Mouse (Mus musculus) brown adipose tissue, adult 24 weeks (tissue): Measurements from ENCODE around the gene Eva1a. TPM values are rescaled to one million over a fixed set of nuclear protein-coding genes. Genes with fewer than 3 reads are reported as not detected.

Source experiments
- H3K27ac ChIP-seq: fragments of 200-500 bp; replicated peaks from 2 replicates; pipeline ENCODE4 v1.5.1; 2012; ENCODE audit warnings: low read depth, mild to moderate bottlenecking, low read length
- H3K4me1 ChIP-seq: fragments of 200-500 bp; 2 replicates; pipeline ENCODE4 v1.6.1; 2012; ENCODE audit warnings: low read length, mixed read lengths; ENCODE audit not compliant: control insufficient read depth, insufficient read depth, insufficient read length
- H3K4me3 ChIP-seq: fragments of 200-500 bp; 2 replicates; pipeline ENCODE4 v1.5.1; 2012; ENCODE audit warnings: low read depth, mild to moderate bottlenecking, low read length, moderate library complexity; ENCODE audit not compliant: insufficient read depth
- polyA plus RNA-seq: library from polyadenylated mRNA; stranded (reverse); fragments of >200 nt; gene quantifications from 2 replicates; pipeline ENCODE4 v1.2.4, GENCODE M21; 2012; ENCODE audit not compliant: missing spikeins, insufficient read depth, insufficient read length

The Eva1a gene
- 0.83 and 2.1 TPM in 2 replicates for polyA plus RNA-seq

DNA sequence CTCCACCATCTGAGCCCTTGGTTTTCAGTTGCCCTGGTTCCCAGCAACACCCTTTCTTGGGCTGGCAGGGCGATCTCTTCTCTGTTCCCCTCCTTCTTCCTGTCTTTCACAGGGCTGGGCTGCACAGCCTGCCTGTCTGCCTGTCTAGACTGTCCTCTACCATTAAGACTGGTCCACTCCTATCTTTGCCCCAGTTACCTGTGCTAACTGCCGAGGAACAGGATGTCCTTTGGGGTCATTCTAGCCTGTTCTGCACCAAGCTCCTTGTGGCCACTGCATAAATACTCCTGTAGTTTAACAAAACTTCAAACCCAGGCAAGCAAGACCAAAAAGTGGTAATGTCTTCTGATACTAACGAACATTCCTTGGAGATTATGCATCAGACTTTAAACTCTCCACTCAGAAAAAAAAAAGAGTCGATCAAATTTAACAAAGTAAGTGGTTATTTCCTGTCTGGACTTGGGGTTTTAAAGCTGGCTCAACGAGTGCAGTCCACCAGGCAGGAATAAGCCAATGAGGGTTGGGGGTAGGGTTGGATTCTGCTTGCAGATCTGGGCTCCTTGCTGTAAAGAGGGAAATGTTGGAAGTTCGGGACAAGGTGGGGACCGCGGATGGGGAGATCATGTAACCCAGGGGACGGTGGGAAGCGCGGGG is at the start of gene Eva1a:
Gene Eva1a (plus strand): TSS at position 210 of the 654 bp plus-strand sequence.
- Histone ChIP-seq H3K4me1 (peaks cover 3% of the 10 kb centered on the region; the same call in 1 of the 2 replicates), H3K4me3 (peak within 1 kb of the TSS; percentile 85), H3K27ac (peak within 1 kb of the TSS; percentile 76)

DNA sequence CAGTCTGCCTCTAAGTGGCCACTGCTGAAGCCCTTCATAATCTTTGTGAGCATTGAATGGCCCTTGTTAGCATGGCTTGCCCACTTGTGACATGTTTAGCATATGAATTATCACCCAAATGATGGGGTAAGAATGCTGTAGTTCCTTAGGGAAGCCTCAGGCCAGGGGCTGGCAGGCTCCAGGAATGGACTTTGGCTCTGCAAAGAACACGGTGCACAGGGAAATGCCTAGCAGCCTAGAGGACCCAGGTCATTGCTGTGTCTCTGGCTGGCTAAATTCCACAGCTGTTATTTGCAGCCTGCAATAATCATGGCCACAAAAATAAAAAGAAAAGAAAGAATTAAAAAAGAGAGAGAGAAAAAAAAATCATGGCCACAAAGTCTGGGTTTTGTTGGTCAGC is 28.5 kb upstream of the Eva1a start:
- Histone ChIP-seq H3K27ac (no peak overlapping the region), H3K4me1 (no peaks in the 10 kb centered on the region)

DNA sequence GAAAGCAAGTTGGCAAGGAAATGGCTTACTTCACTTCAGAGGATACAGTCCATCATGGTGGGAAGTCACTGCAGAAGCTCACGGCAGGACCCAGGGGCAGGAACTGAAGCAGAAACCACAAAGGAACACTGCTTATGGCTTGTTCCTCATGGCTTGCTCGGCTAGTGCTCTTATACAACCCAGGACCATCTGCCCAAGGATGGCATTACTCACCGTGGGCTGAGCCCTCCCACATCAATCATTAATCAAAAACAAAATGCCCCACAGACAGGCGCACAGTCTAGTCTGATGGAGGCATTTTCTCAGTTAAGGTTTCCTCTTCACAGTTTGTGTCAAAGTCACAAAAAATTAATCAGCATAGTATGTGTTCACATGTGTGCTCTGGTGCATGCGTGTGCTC is 19.8 kb upstream of the Eva1a start:
- no peak overlapping the region for H3K27ac ChIP-seq
- no peaks in the 10 kb centered on the region for H3K4me1 ChIP-seq
- no peak overlapping the region for H3K4me3 ChIP-seq

More for the DNA sequence above, 28.5 kb upstream of the Eva1a start:
- no peak overlapping the region for H3K4me3 ChIP-seq

DNA sequence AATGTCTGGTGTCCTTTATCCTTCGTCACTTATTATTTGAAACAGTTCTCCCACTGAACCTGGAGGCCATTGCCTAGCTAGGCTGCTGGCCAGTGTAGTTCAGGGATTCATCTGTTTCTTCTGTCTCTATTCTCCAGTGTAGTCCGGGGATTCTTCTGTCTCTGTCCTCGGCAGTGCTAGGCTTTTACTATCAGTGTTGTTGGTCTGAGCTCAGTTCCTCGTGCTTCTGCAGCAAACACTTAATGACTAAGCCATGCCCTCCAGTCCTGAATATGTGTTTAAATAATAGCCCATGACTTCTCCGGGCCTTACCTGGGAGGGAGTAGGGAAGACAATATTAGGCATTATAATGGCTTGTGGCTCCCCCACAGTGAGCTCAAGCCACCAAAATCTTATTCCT is 19.3 kb upstream of the Eva1a start:
- Histone ChIP-seq H3K4me3 (no peak overlapping the region), H3K27ac (no peak overlapping the region), H3K4me1 (no peaks in the 10 kb centered on the region)

DNA sequence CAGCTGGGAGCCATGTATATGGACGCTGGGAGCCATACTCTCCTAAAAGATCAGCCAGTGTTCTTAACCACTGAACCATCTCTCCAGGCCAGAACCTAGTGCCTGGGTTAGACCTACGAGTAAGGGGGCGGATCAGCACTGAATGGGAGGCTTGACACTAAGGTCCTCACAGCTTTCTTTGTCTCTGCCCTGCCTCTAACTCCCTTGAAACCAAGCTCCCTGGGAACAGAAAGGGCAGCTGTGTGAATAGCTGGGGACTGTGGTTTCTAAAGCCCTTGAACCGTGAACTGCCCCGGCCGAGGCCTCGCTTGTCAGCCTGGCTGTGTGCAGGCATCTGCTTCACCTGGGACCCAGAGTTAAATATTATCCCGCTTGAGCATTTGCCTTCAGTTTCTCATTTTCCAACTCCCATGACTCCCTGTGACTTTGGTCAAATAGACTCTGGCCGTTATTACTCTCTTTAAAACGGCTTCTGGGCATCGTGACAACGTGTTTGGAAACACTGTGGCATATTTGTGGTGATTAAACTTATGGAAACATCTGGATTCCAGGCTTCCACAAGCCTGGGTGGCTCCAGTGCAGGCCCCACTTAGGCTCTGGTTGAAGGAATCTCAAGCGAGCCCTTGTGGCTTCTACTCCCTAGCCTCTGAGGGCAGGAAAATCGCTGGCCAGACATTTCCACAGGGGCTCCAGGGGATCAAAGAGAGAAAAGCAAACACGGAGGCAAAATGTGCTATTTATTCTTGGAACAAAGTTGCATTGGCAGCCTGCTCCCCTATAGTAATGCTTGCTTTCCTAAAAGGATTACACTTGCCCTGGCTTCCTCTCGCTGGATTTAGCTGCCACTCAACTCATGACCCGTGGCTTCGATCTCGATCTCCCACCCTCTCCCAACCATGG is 11.0 kb upstream of the Eva1a start:
- no peaks in the 10 kb centered on the region for H3K4me1 ChIP-seq
- H3K27ac ChIP-seq, result no peak overlapping the region

DNA sequence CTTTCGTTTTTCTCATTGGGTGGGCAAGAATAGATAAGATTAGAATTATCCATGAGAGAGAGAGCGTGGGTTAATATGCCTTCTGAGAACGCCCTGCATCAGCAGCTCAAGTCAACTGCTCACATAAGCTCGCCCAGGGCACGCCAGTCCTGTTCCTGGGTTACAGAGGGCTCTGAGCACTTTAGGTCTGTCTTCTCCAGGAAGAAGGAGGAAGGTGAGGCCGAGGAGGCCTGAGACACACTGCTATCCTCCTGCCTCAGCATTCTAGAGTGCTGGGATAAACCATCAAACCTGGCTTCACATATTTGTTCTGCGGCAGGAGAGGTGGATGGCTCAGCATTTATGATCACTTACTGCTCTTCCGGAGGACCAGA is 10.3 kb upstream of the Eva1a start:
- no peak overlapping the region for H3K4me3 ChIP-seq
- no peak overlapping the region for H3K27ac ChIP-seq
- no peaks in the 10 kb centered on the region for H3K4me1 ChIP-seq

More for the DNA sequence above, 11.0 kb upstream of the Eva1a start:
- H3K4me3 ChIP-seq, result no peak overlapping the region

DNA sequence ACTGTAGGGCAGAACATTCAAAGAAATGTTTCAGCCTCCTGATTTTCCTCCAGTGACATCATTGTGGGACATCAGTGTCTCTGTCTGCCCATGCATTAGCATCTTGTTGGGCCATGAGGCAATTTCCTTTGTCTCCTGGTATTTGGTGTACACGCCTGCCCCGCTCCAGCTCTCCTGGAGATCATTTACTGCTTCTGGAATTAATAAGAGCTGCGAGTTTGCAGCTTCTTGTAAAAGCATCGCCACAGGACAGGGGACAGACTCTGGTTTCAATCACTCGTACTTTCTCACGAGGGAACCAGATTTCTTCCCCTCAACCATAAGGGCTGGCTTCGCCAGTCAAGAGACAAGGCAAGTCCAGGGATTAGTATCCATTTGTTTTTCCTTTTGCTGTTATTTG is 3.6 kb upstream of the Eva1a start:
- H3K4me1 ChIP-seq, result no peaks in the 10 kb centered on the region
- H3K27ac ChIP-seq, result no peak overlapping the region
- H3K4me3 ChIP-seq, result no peak overlapping the region

DNA sequence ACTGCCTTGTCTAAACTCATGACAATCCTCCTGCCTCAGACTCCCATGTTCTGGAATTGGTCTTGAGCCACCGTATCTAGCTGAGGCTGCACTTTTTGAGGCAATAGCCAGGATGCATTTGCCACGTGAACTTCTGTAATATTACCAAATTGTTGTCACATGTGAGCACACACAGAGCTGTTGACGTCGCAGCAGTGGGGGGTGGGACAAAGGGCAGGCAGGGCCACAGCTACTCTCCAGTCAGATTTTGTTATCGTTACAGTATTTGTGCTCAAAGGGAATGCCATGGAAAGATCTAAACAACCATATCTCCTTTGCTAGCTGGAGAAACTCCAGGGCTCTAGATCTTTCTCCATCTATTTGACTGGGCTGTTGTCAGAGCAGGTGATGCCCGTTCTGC is 1.6 kb upstream of the Eva1a start:
- no peaks in the 10 kb centered on the region for H3K4me1 ChIP-seq
- H3K27ac ChIP-seq, result no peak overlapping the region
- H3K4me3 ChIP-seq, result no peak overlapping the region

DNA sequence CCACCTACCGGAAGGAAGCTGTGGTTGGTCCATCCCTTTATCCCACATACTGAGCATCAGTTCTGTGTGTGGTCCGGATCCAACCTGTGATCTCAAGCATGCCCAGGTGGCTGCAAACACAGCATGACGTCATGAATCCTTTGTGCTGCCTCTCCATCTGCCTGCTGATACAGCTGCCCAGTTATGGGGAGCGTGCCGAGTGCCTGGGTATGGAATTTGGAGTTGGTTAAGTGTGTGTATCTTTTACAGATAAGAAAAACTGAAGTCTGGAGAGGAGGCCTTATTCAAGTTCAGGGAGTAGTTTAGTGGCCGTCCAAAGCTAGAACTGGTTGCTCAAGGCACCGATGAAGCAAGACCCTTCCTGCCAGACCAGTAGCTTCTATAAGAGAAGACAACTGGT is 875 bp upstream of the Eva1a start:
- H3K4me3 ChIP-seq, result no peak overlapping the region
- H3K27ac ChIP-seq, result no peak overlapping the region
- H3K4me1 ChIP-seq, result peaks cover 1% of the 10 kb centered on the region; the same call in 1 of the 2 replicates

DNA sequence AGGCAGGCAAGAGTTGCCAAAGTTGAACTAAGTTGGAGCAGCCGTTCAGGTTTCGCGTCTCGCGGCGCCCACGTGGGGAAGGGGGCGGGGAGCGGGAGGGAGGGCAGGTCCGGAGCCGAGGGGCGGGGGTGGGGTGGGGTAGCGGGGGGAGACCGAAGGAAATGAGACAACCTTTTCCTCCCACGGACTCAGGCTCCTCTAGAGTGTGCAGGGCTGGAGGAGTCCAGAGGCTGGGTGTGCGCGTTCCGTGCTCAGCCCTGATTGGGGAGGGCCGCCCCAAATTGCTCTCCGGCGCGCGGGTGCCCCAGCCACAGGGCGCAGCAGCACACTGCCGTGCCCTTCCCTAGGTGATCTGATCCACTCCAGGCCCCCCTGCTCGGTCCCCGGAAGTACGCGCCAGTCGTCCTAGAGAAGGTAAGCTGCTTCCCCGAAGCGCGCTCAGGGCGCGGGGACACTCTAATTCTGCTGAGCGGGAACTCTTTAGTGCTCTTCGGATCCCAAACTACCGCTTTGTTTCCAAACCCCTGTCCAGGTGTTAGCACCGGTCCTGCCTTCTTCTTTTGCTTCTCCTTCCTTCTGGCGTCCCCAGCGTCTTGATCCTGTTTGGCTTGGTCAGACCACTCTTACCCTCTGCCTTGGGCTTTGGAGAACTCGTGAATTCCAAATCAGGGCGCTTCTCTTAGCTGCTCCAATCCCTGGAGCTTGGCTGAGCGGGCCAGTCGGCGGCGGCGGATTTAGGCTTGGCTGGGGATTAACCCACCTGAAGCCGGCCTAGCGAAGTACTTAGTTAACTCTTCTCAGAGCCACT is 849 bp downstream of the Eva1a start:
- Histone ChIP-seq H3K27ac (peak overlapping the region; percentile 76), H3K4me3 (peak overlapping the region; percentile 85), H3K4me1 (peaks cover 3% of the 10 kb centered on the region; the same call in 1 of the 2 replicates)

DNA sequence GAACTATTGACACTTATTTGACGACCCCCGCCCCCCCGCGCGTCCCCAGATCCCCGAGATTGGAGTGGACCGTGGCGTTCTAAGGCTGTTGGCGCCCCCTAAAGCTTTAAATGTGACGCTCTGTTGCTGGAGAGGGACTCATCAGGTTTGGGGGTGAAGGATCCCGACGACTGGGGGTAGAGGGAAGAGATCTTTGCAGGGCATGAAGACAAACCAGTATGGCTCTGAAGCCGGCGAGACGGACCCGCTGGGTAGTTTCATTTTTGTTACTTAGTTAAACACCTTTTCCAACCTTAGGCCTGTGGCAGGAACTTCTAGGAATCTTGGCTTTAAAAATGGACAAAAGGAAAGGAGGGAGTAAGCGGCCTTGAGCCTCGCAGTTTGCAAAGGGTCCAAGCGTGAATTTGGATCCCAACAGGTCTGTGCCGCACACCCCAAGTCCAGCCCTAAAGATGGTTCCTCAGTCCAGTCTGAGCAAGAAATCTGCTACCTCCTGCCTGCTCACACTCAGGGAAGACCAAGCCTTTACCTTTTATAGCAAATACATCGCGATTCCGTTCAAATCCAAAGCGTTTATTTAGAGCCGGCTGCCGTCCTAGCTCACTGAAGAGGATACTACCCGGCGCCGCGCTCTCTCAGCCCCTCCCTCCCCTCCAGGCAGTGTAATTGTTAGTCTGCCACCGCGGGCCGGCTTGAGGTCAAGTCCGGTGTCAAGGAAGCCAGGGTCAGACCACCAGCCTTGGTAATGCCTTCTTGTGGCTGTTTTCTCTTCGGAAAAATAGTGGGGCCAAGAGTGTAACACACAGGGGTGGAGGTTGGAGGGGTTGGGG is 1.7 kb downstream of the Eva1a start:
- peaks cover 3% of the 10 kb centered on the region; the same call in 1 of the 2 replicates for H3K4me1 ChIP-seq
- peak overlapping the region; percentile 76 for H3K27ac ChIP-seq

DNA sequence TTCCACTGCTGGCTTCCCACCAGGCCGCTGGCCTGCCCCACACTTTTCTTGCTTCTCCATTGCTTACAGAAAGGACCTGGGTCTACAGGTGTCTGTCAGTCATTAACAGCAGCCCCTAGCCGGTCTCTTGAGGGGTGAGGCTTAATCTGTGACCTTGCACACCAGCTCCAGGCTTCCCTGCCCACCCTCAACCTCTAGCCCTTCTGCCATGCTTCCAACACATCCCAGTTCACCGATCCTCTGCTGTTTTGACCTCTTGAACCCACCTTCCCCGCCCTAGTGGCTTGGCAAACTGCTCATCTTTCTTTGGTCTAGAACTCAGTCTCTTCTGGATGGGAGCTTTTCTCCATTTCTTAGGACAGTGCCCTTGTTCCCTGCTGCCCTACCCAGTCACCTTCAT is 2.8 kb downstream of the Eva1a start:
- Histone ChIP-seq H3K27ac (no peak overlapping the region), H3K4me1 (peaks cover 3% of the 10 kb centered on the region; the same call in 1 of the 2 replicates), H3K4me3 (peak overlapping the region; percentile 7; the same call in 1 of the 2 replicates)

More for the DNA sequence above, 1.7 kb downstream of the Eva1a start:
- H3K4me3 ChIP-seq, result peak overlapping the region; percentile 85

DNA sequence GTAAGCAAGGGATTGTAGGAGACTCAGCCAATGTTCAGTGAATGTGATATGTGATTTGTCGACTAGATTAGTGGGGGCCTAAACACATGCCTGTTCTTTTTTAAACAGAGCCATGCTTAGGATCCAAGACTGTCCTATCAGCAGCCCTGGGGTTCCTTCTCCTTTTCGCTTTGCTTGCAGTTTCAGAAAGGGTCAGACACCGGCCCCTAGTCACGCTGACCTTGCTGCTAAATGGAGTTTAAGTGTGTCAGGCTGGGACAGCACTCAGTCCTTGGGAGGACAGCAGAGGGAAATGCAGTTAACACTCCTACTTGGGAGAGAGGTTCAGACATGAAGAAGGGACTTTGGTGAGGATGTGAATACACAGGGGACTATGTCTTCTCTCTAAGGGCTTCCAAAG is 3.7 kb downstream of the Eva1a start:
- Histone ChIP-seq H3K4me1 (peaks cover 3% of the 10 kb centered on the region; the same call in 1 of the 2 replicates), H3K27ac (no peak overlapping the region), H3K4me3 (no peak overlapping the region)

DNA sequence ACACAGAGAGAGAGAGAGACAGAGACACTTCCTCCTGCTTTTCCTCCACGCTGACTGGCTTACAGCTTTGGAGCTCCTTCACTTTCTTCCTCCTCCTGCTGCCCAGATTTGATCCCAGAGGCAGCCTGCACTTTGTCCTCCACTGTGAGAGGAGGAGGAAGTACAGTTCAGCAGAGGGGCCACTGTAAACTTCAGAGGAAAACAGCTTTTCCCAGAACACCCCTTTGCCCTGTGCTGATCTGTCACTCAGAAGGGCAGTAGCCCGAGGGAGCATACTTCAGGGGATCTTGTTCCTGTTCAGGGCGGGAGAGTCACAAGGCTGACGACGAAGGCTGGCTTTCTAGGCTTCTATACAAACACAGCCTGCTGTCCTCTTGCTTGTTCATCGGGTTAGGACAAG is 7.1 kb downstream of the Eva1a start:
- Histone ChIP-seq H3K4me1 (peaks cover 16% of the 10 kb centered on the region; the same call in 1 of the 2 replicates), H3K27ac (no peak overlapping the region), H3K4me3 (no peak overlapping the region)
